Mouse (Mus musculus) MEL (cell line): Measurements from ENCODE around the gene Pkd1l2. TPM values are rescaled to one million over a fixed set of nuclear protein-coding genes. Genes with fewer than 3 reads are reported as not detected.

Source experiments
- DNase-seq: peaks from one replicate; pipeline ENCODE4 v3.0.0; 2011; ENCODE audit warnings: low read depth, low spot score
- H3K27ac ChIP-seq: 2 replicates; pipeline ENCODE4 v1.5.1; 2012; ENCODE audit warnings: low read depth, mild to moderate bottlenecking, control low read depth, low read length, moderate library complexity; ENCODE audit not compliant: control insufficient read depth
- H3K27me3 ChIP-seq, 2 experiments: fragments of 150-350 bp in 1 of 2; sonication (generic) in 1 of 2; 2 replicates each; pipeline ENCODE4 v1.6.1; 2012; ENCODE audit warnings: low read length in 2 of 2, mild to moderate bottlenecking in 2 of 2, improper control_type of control experiment in 1 of 2, moderate library complexity in 1 of 2; ENCODE audit not compliant: insufficient read depth in 2 of 2, control insufficient read depth in 1 of 2
- H3K36me3 ChIP-seq, 2 experiments: 2 replicates each; pipeline ENCODE4 v1.6.1; 2012 to 2014; ENCODE audit warnings: low read length in 2 of 2, improper control_type of control experiment in 1 of 2, inconsistent platforms in 1 of 2, mild to moderate bottlenecking in 1 of 2; ENCODE audit not compliant: insufficient read depth in 2 of 2, control insufficient read depth in 1 of 2
- H3K4me1 ChIP-seq, 2 experiments: fragments of 150-350 bp in 1 of 2; sonication (generic) in 1 of 2; 2 replicates each; pipeline ENCODE4 v1.6.1; 2012; ENCODE audit warnings: low read length in 2 of 2, improper control_type of control experiment in 1 of 2, mild to moderate bottlenecking in 1 of 2; ENCODE audit not compliant: insufficient read depth in 2 of 2, control insufficient read depth in 1 of 2
- H3K4me3 ChIP-seq, 2 experiments: fragments of 150-350 bp in 1 of 2; sonication (generic) in 1 of 2; 2 replicates each; pipeline ENCODE4 v1.5.1; 2012; ENCODE audit warnings: low read depth in 2 of 2, low read length in 2 of 2, mild to moderate bottlenecking in 2 of 2, moderate library complexity in 2 of 2, control low read depth in 1 of 2, improper control_type of control experiment in 1 of 2; ENCODE audit not compliant: control insufficient read depth in 1 of 2, insufficient read depth in 1 of 2
- H3K79me2 ChIP-seq: 2 replicates; pipeline ENCODE4 v1.6.1; 2012; ENCODE audit warnings: mild to moderate bottlenecking, low read length, moderate library complexity; ENCODE audit not compliant: control insufficient read depth, poor library complexity, insufficient read depth
- H3K9ac ChIP-seq: 2 replicates; pipeline ENCODE4 v1.6.1; 2012; ENCODE audit warnings: low read depth, mild to moderate bottlenecking, control low read depth, low read length, moderate library complexity; ENCODE audit not compliant: control insufficient read depth, poor library complexity, severe bottlenecking
- H3K9me3 ChIP-seq: fragments of 150-350 bp; sonication (generic); replicated peaks from 2 replicates; pipeline ENCODE4 v1.6.1; 2012; ENCODE audit warnings: mild to moderate bottlenecking, low read length, improper control_type of control experiment, moderate library complexity; ENCODE audit not compliant: insufficient read depth
- BHLHE40 ChIP-seq: IDR thresholded peaks from 2 replicates; pipeline ENCODE4 v1.6.1; 2012; ENCODE audit warnings: low read depth, mild to moderate bottlenecking, inconsistent platforms, low read length, improper control_type of control experiment, borderline replicate concordance
- E2F4 ChIP-seq: IDR thresholded peaks from 2 replicates; pipeline ENCODE4 v1.6.1; 2011; ENCODE audit warnings: low read depth, low read length, improper control_type of control experiment, borderline replicate concordance
- EP300 ChIP-seq, 2 experiments: IDR thresholded peaks; 2 replicates each; pipeline ENCODE4 v1.6.1; 2011; ENCODE audit warnings: improper control_type of control experiment in 2 of 2, low read length in 2 of 2, low read depth in 1 of 2, mild to moderate bottlenecking in 1 of 2
- ETS1 ChIP-seq: IDR thresholded peaks from 2 replicates; pipeline ENCODE4 v1.6.1; 2012; ENCODE audit warnings: low read depth, mild to moderate bottlenecking, inconsistent platforms, low read length, improper control_type of control experiment, moderate library complexity
- GATA1 ChIP-seq: IDR thresholded peaks from 2 replicates; pipeline ENCODE4 v1.6.1; 2011; ENCODE audit warnings: low read depth, low read length, improper control_type of control experiment
- HCFC1 ChIP-seq: IDR thresholded peaks from 2 replicates; pipeline ENCODE4 v1.6.1; 2012; ENCODE audit warnings: low read depth, mild to moderate bottlenecking, inconsistent platforms, low read length, improper control_type of control experiment, moderate library complexity
- KAT2A ChIP-seq: conservative IDR thresholded peaks from 2 replicates; pipeline ENCODE4 v1.6.1; 2012; ENCODE audit warnings: low read depth, low read length, improper control_type of control experiment, inconsistent platforms
- MAX ChIP-seq: IDR thresholded peaks from 2 replicates; pipeline ENCODE4 v1.6.1; 2011; ENCODE audit warnings: low read length, improper control_type of control experiment
- MAZ ChIP-seq: IDR thresholded peaks from 2 replicates; pipeline ENCODE4 v1.6.1; 2012; ENCODE audit warnings: low read depth, mild to moderate bottlenecking, inconsistent platforms, low read length, improper control_type of control experiment
- MEF2A ChIP-seq: IDR thresholded peaks from 2 replicates; pipeline ENCODE4 v1.6.1; 2014; ENCODE audit warnings: low read depth, mild to moderate bottlenecking, inconsistent platforms, low read length, improper control_type of control experiment; ENCODE audit not compliant: poor library complexity, insufficient replicate concordance, severe bottlenecking; ENCODE audit errors: extremely low read depth
- MXI1 ChIP-seq: IDR thresholded peaks from 2 replicates; pipeline ENCODE4 v1.6.1; 2011; ENCODE audit warnings: mild to moderate bottlenecking, low read depth, low read length, improper control_type of control experiment
- NRF1 ChIP-seq: IDR thresholded peaks from 2 replicates; pipeline ENCODE4 v1.6.1; 2014; ENCODE audit warnings: low read depth, mild to moderate bottlenecking, inconsistent platforms, low read length, improper control_type of control experiment, moderate library complexity; ENCODE audit not compliant: poor library complexity, insufficient read depth, severe bottlenecking
- POLR2AphosphoS5 ChIP-seq: IDR thresholded peaks from 2 replicates; pipeline ENCODE4 v1.6.1; 2012; ENCODE audit warnings: low read depth, borderline replicate concordance, mild to moderate bottlenecking, inconsistent platforms, low read length, moderate library complexity, mixed read lengths
- RAD21 ChIP-seq: IDR thresholded peaks from 2 replicates; pipeline ENCODE4 v1.6.1; 2011; ENCODE audit warnings: mild to moderate bottlenecking, low read depth, low read length, improper control_type of control experiment
- RCOR1 ChIP-seq: IDR thresholded peaks from 2 replicates; pipeline ENCODE4 v1.6.1; 2012; ENCODE audit warnings: low read depth, mild to moderate bottlenecking, inconsistent platforms, low read length, improper control_type of control experiment
- SIN3A ChIP-seq: IDR thresholded peaks from 2 replicates; pipeline ENCODE4 v1.6.1; 2012; ENCODE audit warnings: low read length, improper control_type of control experiment, inconsistent platforms
- TAL1 ChIP-seq: IDR thresholded peaks from 2 replicates; pipeline ENCODE4 v1.6.1; 2012; ENCODE audit warnings: mild to moderate bottlenecking, inconsistent platforms, low read length, moderate library complexity, mixed read lengths
- TBP ChIP-seq: IDR thresholded peaks from 2 replicates; pipeline ENCODE4 v1.8.0; 2011; ENCODE audit warnings: low read depth, low read length, improper control_type of control experiment
- TCF12 ChIP-seq: IDR thresholded peaks from 2 replicates; pipeline ENCODE4 v1.6.1; 2014; ENCODE audit warnings: low read depth, mild to moderate bottlenecking, inconsistent platforms, low read length, improper control_type of control experiment, moderate library complexity
- ZC3H11A ChIP-seq: IDR thresholded peaks from 2 replicates; pipeline ENCODE4 v1.6.1; 2012; ENCODE audit warnings: low read depth, mild to moderate bottlenecking, inconsistent platforms, low read length, improper control_type of control experiment
- ZNF384 ChIP-seq: IDR thresholded peaks from 2 replicates; pipeline ENCODE4 v1.6.1; 2012; ENCODE audit warnings: low read depth, mild to moderate bottlenecking, inconsistent platforms, low read length, improper control_type of control experiment
- polyA plus RNA-seq, 2 experiments: library from polyadenylated mRNA; stranded (reverse) in 1 of 2; unstranded in 1 of 2; fragments of >175 nt in 1 of 2; fragments of >200 nt in 1 of 2; gene quantifications; 2 replicates each; pipeline versions ENCODE4 v1.2.1 to v1.2.4; 2012; ENCODE audit warnings: low replicate concordance in 2 of 2, low read depth in 1 of 2; ENCODE audit not compliant: insufficient read length in 2 of 2, insufficient read depth in 1 of 2, missing spikeins in 1 of 2
- total RNA-seq: library from RNA; depleted of rRNA; stranded (reverse); fragments of 300-350 nt; gene quantifications from 2 replicates; pipeline ENCODE4 v1.2.3, GENCODE M21; 2012

Gene Pkd1l2
- total and polyA plus RNA-seq, 3 experiments = 0.86 to 1.5 TPM; not detected in 1

GRCm38 (mm10) chr8:116978052-116978451 lies 104.2 kb downstream of the Pkd1l2 start:
- Histone ChIP-seq H3K9me3 (no peaks in the 10 kb centered on the region), H3K79me2 (no peaks in the 10 kb centered on the region), H3K9ac (peak overlapping the region; percentile 50), H3K4me3 (peak overlapping the region; percentile 70 to 93), H3K36me3 (no peaks in the 10 kb centered on the region; a peak in 1 of 4 replicates), H3K27ac (no peak overlapping the region), H3K27me3 (no peaks in the 10 kb centered on the region), H3K4me1 (no peaks in the 10 kb centered on the region; a peak in 1 of 4 replicates)
- TF ChIP-seq MXI1 (no peak), E2F4 (no peak), ZNF384 (no peak), EP300 (IDR thresholded peaks at IDR 0.05; ENCODE audit: low read depth in 1 of 2, low read length in 2 of 2) (no peak), MAX (no peak), ETS1 (no peak), NRF1 (no peak), KAT2A (no peak), TAL1 (no peak), BHLHE40 (no peak), SIN3A (no peak), MEF2A (no peak), GATA1 (no peak), TCF12 (no peak)
- DNase-seq = no peak

GRCm38 (mm10) chr8:116975606-116976005 lies 106.6 kb downstream of the Pkd1l2 start:
- H3K27me3 ChIP-seq = no peaks in the 10 kb centered on the region
- no peak overlapping the region for H3K4me3 ChIP-seq
- H3K27ac ChIP-seq = no peak overlapping the region
- H3K4me1 ChIP-seq = no peaks in the 10 kb centered on the region; a peak in 1 of 4 replicates
- H3K79me2 ChIP-seq = no peaks in the 10 kb centered on the region
- no peak for TF ChIP-seq RAD21
- TF ChIP-seq MAZ = no peak
- TF ChIP-seq RCOR1 = no peak
- TF ChIP-seq TBP = no peak
- no peak for TF ChIP-seq EP300 (IDR thresholded peaks at IDR 0.05; ENCODE audit: low read depth in 1 of 2, low read length in 2 of 2)
- no peak for TF ChIP-seq ZNF384
- TF ChIP-seq MEF2A = no peak
- no peak for TF ChIP-seq NRF1
- TF ChIP-seq ZC3H11A = no peak
- TF ChIP-seq TCF12 = no peak
- no peak for TF ChIP-seq HCFC1
- no peak for TF ChIP-seq POLR2AphosphoS5
- no peaks in the 10 kb centered on the region for H3K36me3 ChIP-seq
- H3K9me3 ChIP-seq = no peaks in the 10 kb centered on the region
- no peak overlapping the region for H3K9ac ChIP-seq
- DNase-seq = no peak
